Mouse (Mus musculus): ENCODE data around the gene Cabp2. TPM values are rescaled to one million over a fixed set of nuclear protein-coding genes. Genes with fewer than 3 reads are reported as not detected.

Cabp2 gene
- polyA plus RNA-seq, 1 experiment from 2014 or later: not detected

DNA sequence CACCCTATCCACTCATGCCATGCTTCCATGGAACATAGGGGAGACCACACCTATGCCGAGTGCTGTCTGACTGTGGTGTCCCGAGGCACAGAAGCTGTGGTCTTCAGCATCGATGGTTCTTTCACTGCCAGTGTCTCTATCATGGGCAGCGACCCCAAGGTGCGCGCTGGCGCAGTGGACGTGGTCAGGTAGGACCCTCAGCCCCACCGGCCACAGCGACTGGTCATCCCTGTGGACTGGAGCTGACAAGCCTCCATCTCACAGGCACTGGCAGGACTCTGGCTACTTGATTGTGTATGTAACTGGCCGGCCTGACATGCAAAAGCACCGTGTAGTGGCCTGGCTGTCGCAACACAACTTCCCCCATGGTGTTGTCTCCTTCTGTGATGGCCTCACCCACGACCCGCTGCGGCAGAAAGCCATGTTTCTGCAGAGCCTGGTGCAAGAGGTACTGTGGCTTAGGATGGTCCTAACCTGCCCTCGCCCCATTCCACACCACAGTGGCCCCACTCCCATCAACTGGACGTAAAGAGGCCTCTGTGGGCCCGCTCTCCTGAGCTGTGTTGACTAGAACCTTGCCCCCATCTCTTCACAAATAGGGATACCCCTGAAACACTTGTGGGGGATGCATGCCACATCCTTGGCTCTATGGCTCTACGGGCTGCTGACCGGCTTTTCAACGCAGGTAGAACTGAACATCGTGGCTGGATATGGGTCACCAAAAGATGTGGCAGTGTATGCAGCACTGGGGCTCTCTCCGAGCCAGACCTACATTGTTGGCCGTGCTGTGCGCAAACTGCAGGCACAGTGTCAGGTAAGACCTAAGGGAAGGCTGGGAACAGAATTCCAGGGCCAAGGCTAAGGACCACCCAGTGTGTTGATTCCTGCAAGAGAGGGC is 30.9 kb downstream of the Cabp2 start:
- ATAC-seq (replicated peaks; ENCODE audit: insufficient number of reproducible peaks, low FRiP score, low TSS enrichment, low read depth) (no peak), DNase-seq (ENCODE audit: low spot score) (no peak)
- H3K9ac ChIP-seq (replicated peaks; ENCODE audit: low read length): no peak overlapping the region
- 94% methylated on average over 26 of the region's 26 CpGs for WGBS
- H3K27ac ChIP-seq (replicated peaks; ENCODE audit: low read depth, low read length): no peak overlapping the region
- H3K4me2 ChIP-seq (ENCODE audit: low read depth, low read length): no peak overlapping the region
- H3K4me3 ChIP-seq (ENCODE audit: low read depth, low read length): no peak overlapping the region
- peaks cover 2% of the 10 kb centered on the region for H3K36me3 ChIP-seq (replicated peaks; ENCODE audit: control insufficient read depth, insufficient read depth, low read depth, low read length)
- no peaks in the 10 kb centered on the region for H3K4me1 ChIP-seq (ENCODE audit: control insufficient read depth, insufficient read depth, low read length)
- H3K9me3 ChIP-seq (replicated peaks; ENCODE audit: control insufficient read depth, low read length): no peaks in the 10 kb centered on the region
- no peaks in the 10 kb centered on the region for H3K27me3 ChIP-seq (ENCODE audit: control insufficient read depth, insufficient read depth, low read length)

DNA sequence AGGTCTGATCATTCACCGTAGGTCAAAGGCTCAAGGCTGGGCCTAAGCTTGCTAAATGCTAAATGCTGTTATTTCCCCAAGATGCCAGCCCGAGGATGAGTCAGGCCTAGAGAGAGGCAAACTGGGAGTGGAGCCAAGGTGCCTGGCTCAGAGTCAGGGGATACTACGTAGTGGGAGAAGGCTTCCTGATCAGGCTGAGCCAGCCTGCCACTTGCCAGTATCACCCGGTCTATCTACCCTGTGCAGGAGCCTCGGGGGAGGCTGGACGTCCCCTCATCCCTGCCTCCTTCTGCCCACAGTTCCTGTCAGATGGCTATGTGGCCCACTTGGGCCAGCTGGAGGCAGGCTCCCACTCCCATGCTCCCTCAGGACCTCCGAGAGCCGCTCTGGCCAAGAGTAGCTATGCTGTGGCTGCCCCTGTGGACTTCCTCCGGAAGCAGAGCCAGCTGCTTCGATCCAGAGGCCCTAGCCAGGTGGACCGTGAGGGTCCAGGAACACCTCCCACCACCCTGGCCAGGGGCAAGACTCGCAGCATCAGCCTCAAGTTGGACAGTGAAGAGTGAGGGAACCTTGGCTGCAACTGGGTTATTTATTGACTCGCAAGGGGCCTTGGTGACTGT is 31.9 kb downstream of the Cabp2 start:
- no peak overlapping the region for H3K4me3 ChIP-seq (ENCODE audit: low read depth, low read length)
- no peak overlapping the region for H3K27ac ChIP-seq (replicated peaks; ENCODE audit: low read depth, low read length)
- ATAC-seq (replicated peaks; ENCODE audit: insufficient number of reproducible peaks, low FRiP score, low TSS enrichment, low read depth): no peak
- peaks cover 2% of the 10 kb centered on the region for H3K36me3 ChIP-seq (replicated peaks; ENCODE audit: control insufficient read depth, insufficient read depth, low read depth, low read length)
- 79% methylated on average over 13 of the region's 13 CpGs for WGBS
- no peaks in the 10 kb centered on the region for H3K4me1 ChIP-seq (ENCODE audit: control insufficient read depth, insufficient read depth, low read length)
- H3K9me3 ChIP-seq (replicated peaks; ENCODE audit: control insufficient read depth, low read length): no peaks in the 10 kb centered on the region
- H3K27me3 ChIP-seq (ENCODE audit: control insufficient read depth, insufficient read depth, low read length): no peaks in the 10 kb centered on the region
- no peak overlapping the region for H3K4me2 ChIP-seq (ENCODE audit: low read depth, low read length)
- DNase-seq (ENCODE audit: low spot score): no peak
- no peak overlapping the region for H3K9ac ChIP-seq (replicated peaks; ENCODE audit: low read length)

DNA sequence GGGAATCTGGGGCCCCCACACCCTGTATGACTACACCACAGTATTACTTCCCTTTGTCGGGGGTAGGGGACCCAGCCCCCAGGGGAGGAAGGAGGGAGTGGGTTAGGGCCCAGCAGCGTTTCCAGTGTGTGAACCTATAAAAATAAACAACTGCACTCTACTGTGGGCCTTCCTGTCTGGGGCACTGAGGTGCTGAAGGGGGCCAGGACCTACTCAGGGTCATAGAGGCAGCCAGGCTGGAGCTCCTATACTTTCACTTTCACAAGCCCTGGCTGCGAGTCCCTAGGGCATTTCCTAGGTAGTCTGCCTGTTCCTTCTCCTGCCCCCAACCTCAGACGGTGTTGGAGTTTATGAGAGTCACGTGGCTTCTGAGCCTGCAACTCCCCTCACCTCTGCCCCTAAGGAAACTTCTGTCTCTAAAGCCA is 32.4 kb downstream of the Cabp2 start:
- WGBS: 50% methylated on average over 5 of the region's 5 CpGs
- ATAC-seq (replicated peaks; ENCODE audit: insufficient number of reproducible peaks, low FRiP score, low TSS enrichment, low read depth): no peak
- H3K9ac ChIP-seq (replicated peaks; ENCODE audit: low read length): no peak overlapping the region

DNA sequence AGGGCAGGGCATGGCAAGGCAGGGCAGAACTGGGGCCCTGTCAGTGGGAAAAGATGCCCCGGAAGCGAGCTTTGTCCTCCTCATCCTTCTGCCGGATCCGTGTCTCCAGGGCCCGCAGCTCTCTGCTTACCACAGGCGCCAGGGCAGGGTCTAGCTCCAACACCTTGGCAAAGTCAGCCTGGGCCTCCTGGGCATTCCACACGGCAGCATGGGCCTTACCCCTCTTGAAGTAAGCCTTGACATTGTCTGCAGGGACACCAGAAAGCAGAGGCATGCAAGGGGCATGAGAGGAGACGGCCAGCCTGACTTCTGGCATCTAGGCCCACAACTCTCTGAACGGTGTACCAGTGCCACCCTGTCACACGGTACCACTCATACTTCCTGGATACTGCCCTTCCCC is 33.2 kb downstream of the Cabp2 start:
- H3K4me1 ChIP-seq (ENCODE audit: control insufficient read depth, insufficient read depth, low read length): no peaks in the 10 kb centered on the region
- DNase-seq (ENCODE audit: low spot score) (no peak), ATAC-seq (replicated peaks; ENCODE audit: insufficient number of reproducible peaks, low FRiP score, low TSS enrichment, low read depth) (no peak)
- no peak overlapping the region for H3K4me2 ChIP-seq (ENCODE audit: low read depth, low read length)
- H3K9ac ChIP-seq (replicated peaks; ENCODE audit: low read length): no peak overlapping the region
- no peaks in the 10 kb centered on the region for H3K9me3 ChIP-seq (replicated peaks; ENCODE audit: control insufficient read depth, low read length)
- peaks cover 2% of the 10 kb centered on the region for H3K36me3 ChIP-seq (replicated peaks; ENCODE audit: control insufficient read depth, insufficient read depth, low read depth, low read length)
- H3K27me3 ChIP-seq (ENCODE audit: control insufficient read depth, insufficient read depth, low read length): no peaks in the 10 kb centered on the region
- no peak overlapping the region for H3K27ac ChIP-seq (replicated peaks; ENCODE audit: low read depth, low read length)
- H3K4me3 ChIP-seq (ENCODE audit: low read depth, low read length): no peak overlapping the region
- WGBS: 92% methylated on average over 10 of the region's 10 CpGs

More for the DNA sequence above, 32.4 kb downstream of the Cabp2 start:
- no peaks in the 10 kb centered on the region for H3K9me3 ChIP-seq (replicated peaks; ENCODE audit: control insufficient read depth, low read length)
- H3K4me2 ChIP-seq (ENCODE audit: low read depth, low read length): no peak overlapping the region
- H3K4me3 ChIP-seq (ENCODE audit: low read depth, low read length): no peak overlapping the region
- H3K27ac ChIP-seq (replicated peaks; ENCODE audit: low read depth, low read length): no peak overlapping the region
- no peaks in the 10 kb centered on the region for H3K27me3 ChIP-seq (ENCODE audit: control insufficient read depth, insufficient read depth, low read length)
- H3K4me1 ChIP-seq (ENCODE audit: control insufficient read depth, insufficient read depth, low read length): no peaks in the 10 kb centered on the region
- peaks cover 2% of the 10 kb centered on the region for H3K36me3 ChIP-seq (replicated peaks; ENCODE audit: control insufficient read depth, insufficient read depth, low read depth, low read length)
- no peak for DNase-seq (ENCODE audit: low spot score)

DNA sequence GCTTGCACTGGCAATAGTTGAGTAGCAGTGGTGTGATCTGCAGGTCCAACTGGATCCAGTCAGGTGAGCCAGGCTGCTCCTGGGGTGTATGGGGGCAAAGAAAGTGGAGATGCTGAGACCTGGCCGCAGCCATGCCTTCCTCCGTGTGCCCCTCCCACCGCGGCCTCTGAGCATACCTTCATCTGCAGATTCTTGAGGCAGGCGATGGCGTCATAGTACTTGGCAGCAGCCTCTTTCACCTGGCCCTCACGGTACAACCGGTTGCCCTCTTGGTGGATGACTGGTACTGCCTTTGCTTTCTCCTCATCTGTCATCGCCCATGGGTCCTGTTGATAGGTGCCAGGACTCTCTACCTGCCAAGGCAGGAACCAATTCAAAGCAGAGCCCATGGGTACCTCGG is 33.8 kb downstream of the Cabp2 start:
- 94% methylated on average over 10 of the region's 10 CpGs for WGBS
- DNase-seq (ENCODE audit: low spot score) (no peak), ATAC-seq (replicated peaks; ENCODE audit: insufficient number of reproducible peaks, low FRiP score, low TSS enrichment, low read depth) (no peak)
- H3K4me1 ChIP-seq (ENCODE audit: control insufficient read depth, insufficient read depth, low read length): no peaks in the 10 kb centered on the region
- H3K27ac ChIP-seq (replicated peaks; ENCODE audit: low read depth, low read length): no peak overlapping the region
- no peak overlapping the region for H3K9ac ChIP-seq (replicated peaks; ENCODE audit: low read length)
- no peaks in the 10 kb centered on the region for H3K27me3 ChIP-seq (ENCODE audit: control insufficient read depth, insufficient read depth, low read length)
- no peak overlapping the region for H3K4me3 ChIP-seq (ENCODE audit: low read depth, low read length)
- H3K9me3 ChIP-seq (replicated peaks; ENCODE audit: control insufficient read depth, low read length): no peaks in the 10 kb centered on the region
- H3K4me2 ChIP-seq (ENCODE audit: low read depth, low read length): no peak overlapping the region
- peaks cover 2% of the 10 kb centered on the region for H3K36me3 ChIP-seq (replicated peaks; ENCODE audit: control insufficient read depth, insufficient read depth, low read depth, low read length)

DNA sequence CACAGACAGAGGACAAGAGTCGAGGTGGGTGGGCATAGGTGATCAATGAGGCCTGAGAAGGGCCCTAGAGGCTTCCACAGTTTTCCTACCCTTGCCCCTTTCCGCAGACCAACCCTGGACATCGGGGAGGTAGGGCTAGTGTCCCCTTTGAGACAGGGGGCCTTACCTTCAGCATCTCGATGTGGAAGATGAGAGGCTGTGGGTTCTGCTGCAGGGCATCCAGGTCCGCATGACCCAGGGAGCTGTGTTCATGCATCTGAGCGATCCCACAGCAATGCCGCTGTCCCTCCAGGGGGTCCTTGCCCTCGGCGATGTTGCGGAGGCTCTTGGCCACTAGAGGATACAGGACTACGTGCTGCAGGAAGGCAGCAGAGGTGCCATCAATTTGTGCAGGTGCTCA is 34.4 kb downstream of the Cabp2 start:
- no peak for DNase-seq (ENCODE audit: low spot score)
- no peaks in the 10 kb centered on the region for H3K9me3 ChIP-seq (replicated peaks; ENCODE audit: control insufficient read depth, low read length)
- WGBS: 79% methylated on average over 11 of the region's 11 CpGs

DNA sequence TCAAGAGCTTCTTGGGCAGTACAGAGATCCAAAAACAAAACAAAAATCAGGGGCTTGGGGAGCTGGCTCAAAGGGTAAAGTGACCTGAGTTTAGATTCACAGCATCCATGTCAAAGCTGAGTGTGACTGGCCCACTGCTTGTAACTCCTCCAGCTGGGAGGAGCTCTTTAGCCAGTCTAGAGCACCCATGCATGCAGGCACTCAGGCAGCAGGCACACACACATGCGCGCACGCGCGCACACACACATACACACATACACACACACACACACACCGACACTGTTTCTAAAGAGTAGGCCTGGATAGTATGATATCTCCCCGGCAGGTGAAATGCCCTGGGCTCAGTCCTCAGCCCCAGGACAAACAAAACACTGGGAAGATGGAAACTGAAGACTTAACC is 35.6 kb downstream of the Cabp2 start:
- no peaks in the 10 kb centered on the region for H3K9me3 ChIP-seq (replicated peaks; ENCODE audit: control insufficient read depth, low read length)
- no peak overlapping the region for H3K4me2 ChIP-seq (ENCODE audit: low read depth, low read length)
- no peak overlapping the region for H3K27ac ChIP-seq (replicated peaks; ENCODE audit: low read depth, low read length)
- 94% methylated on average over 7 of the region's 7 CpGs for whole genome bisulfite sequencing
- H3K36me3 ChIP-seq (replicated peaks; ENCODE audit: control insufficient read depth, insufficient read depth, low read depth, low read length): peaks cover 2% of the 10 kb centered on the region
- H3K4me3 ChIP-seq (ENCODE audit: low read depth, low read length): no peak overlapping the region
- H3K27me3 ChIP-seq (ENCODE audit: control insufficient read depth, insufficient read depth, low read length): no peaks in the 10 kb centered on the region
- H3K9ac ChIP-seq (replicated peaks; ENCODE audit: low read length): no peak overlapping the region
- no peaks in the 10 kb centered on the region for H3K4me1 ChIP-seq (ENCODE audit: control insufficient read depth, insufficient read depth, low read length)
- no peak for DNase-seq (ENCODE audit: low spot score)
- no peak for ATAC-seq (replicated peaks; ENCODE audit: insufficient number of reproducible peaks, low FRiP score, low TSS enrichment, low read depth)

More for the DNA sequence above, 34.4 kb downstream of the Cabp2 start:
- Histone ChIP-seq H3K36me3 (replicated peaks; ENCODE audit: control insufficient read depth, insufficient read depth, low read depth, low read length) (peaks cover 2% of the 10 kb centered on the region), H3K4me2 (ENCODE audit: low read depth, low read length) (no peak overlapping the region), H3K27me3 (ENCODE audit: control insufficient read depth, insufficient read depth, low read length) (no peaks in the 10 kb centered on the region), H3K4me1 (ENCODE audit: control insufficient read depth, insufficient read depth, low read length) (no peaks in the 10 kb centered on the region), H3K9ac (replicated peaks; ENCODE audit: low read length) (no peak overlapping the region), H3K4me3 (ENCODE audit: low read depth, low read length) (no peak overlapping the region), H3K27ac (replicated peaks; ENCODE audit: low read depth, low read length) (no peak overlapping the region)
- ATAC-seq (replicated peaks; ENCODE audit: insufficient number of reproducible peaks, low FRiP score, low TSS enrichment, low read depth): no peak

DNA sequence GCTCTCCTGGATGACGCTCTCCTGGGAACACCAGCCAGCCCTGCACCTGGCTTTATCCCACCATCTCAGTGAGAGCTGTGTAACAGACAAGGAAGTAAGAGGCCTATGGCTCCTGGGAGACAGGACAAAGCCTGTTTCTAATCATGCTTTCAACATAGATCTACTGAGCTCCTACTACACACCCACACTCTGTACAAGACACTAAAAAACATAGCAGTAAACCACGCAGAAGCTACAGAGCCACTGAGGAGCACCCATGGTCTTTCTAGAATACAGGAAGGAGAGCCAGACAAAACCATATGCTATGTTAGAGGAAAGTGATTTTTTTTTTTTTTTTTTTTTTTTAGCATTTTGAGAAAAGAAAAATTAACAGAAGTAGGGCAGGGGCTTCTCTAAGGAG is 37.0 kb downstream of the Cabp2 start:
- no peak for DNase-seq (ENCODE audit: low spot score)

More for the DNA sequence above, 37.0 kb downstream of the Cabp2 start:
- Histone ChIP-seq H3K27me3 (ENCODE audit: control insufficient read depth, insufficient read depth, low read length) (no peaks in the 10 kb centered on the region), H3K4me3 (ENCODE audit: low read depth, low read length) (no peak overlapping the region), H3K9me3 (replicated peaks; ENCODE audit: control insufficient read depth, low read length) (no peaks in the 10 kb centered on the region), H3K9ac (replicated peaks; ENCODE audit: low read length) (no peak overlapping the region), H3K27ac (replicated peaks; ENCODE audit: low read depth, low read length) (no peak overlapping the region), H3K4me2 (ENCODE audit: low read depth, low read length) (no peak overlapping the region), H3K36me3 (replicated peaks; ENCODE audit: control insufficient read depth, insufficient read depth, low read depth, low read length) (no peaks in the 10 kb centered on the region; the same call in 1 of the 2 replicates), H3K4me1 (ENCODE audit: control insufficient read depth, insufficient read depth, low read length) (no peaks in the 10 kb centered on the region)
- WGBS: 85% methylated on average over 2 of the region's 2 CpGs
- no peak for ATAC-seq (replicated peaks; ENCODE audit: insufficient number of reproducible peaks, low FRiP score, low TSS enrichment, low read depth)

All from embryonic facial prominence, embryonic 11.5 days (tissue).